Mouse (Mus musculus) left cerebral cortex, postnatal 10 days (tissue): ENCODE results near the gene Fbxo6. TPM values are rescaled to one million over a fixed set of nuclear protein-coding genes. Genes with fewer than 3 reads are reported as not detected.

Source experiments
- DNase-seq, 2 experiments: peaks; one replicate each; pipeline ENCODE4 v3.0.0; 2021 to 2022; ENCODE audit warnings: low spot score in 2 of 2, mixed read lengths in 1 of 2; ENCODE audit errors: extremely low spot score in 1 of 2
- intact Hi-C: fragments of 180-260 bp; cut with DNase I; formaldehyde crosslinking; loops from one replicate; pipeline ENCODE4 v1.15.1; 2025
- total RNA-seq, 2 experiments: library from RNA; stranded (reverse); gene quantifications; 2 replicates each; pipeline ENCODE4 v1.2.3; 2021

The Fbxo6 gene
- total RNA-seq, 2 experiments from 2014 or later: 23.5 to 28.1 TPM

DNA sequence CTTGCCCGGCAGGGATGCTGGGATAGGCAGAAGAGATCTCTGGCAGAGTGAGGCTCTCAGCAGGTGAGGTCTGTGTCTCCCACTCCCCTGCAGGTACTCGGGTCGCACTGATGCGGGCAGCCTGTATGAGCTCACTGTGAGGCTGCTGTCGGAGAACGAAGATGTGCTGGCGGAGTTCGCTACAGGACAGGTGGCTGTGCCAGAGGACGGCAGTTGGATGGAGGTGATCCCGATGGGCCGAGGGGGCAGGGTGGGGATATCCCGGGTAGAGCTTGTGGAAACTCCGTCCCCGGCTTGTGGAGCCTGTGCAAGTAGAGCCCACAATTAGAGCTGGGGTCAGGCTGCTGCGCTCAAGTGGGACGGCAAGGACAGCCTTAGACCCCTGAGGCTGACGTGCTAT, 13.6 kb upstream of the Fbxo6 start:
- intact Hi-C loops: no loop called here
- DNase-seq: peak in 1 of 2 experiments; percentile 51

DNA sequence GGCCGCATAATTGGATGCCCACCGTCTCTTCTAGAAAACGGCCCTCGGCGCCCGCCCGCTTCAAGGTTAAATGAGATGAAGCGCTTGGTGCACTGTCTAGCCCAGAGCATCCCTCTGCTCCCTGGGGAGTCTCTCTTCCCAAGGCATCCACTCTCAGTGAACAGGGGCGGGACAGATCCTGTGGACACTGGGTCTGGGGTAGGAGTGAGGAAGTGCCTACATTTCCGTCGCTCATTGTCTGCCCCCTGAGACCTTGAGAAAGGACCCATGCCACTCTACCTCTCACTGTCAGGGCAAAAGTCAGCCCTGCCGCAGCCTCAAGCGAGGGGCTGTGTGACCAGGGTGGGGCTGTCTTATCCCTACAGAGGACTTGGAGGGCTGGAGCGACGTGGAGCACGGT, 12.5 kb upstream of the Fbxo6 start:
- DNase-seq: no peak
- intact Hi-C loops: no loop called here

DNA sequence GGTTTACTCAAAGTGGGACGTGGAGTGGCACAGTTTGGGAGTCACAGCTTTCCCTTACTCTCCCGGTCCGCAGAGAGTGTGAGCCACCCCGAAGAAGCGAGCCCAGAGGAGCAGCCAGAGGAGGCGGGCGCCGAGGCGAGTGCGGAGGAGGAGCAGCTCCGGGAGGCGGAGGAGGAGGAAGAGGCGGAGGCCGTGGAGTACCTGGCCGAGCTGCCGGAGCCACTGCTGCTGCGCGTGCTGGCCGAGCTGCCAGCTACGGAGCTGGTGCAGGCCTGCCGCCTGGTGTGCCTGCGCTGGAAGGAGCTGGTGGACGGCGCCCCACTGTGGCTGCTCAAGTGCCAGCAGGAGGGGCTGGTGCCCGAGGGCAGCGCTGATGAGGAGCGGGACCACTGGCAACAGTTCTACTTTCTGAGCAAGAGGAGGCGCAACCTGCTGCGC, 12.1 kb upstream of the Fbxo6 start:
- DNase-seq: peak; percentile 66 to 88
- intact Hi-C loops: no loop called here

DNA sequence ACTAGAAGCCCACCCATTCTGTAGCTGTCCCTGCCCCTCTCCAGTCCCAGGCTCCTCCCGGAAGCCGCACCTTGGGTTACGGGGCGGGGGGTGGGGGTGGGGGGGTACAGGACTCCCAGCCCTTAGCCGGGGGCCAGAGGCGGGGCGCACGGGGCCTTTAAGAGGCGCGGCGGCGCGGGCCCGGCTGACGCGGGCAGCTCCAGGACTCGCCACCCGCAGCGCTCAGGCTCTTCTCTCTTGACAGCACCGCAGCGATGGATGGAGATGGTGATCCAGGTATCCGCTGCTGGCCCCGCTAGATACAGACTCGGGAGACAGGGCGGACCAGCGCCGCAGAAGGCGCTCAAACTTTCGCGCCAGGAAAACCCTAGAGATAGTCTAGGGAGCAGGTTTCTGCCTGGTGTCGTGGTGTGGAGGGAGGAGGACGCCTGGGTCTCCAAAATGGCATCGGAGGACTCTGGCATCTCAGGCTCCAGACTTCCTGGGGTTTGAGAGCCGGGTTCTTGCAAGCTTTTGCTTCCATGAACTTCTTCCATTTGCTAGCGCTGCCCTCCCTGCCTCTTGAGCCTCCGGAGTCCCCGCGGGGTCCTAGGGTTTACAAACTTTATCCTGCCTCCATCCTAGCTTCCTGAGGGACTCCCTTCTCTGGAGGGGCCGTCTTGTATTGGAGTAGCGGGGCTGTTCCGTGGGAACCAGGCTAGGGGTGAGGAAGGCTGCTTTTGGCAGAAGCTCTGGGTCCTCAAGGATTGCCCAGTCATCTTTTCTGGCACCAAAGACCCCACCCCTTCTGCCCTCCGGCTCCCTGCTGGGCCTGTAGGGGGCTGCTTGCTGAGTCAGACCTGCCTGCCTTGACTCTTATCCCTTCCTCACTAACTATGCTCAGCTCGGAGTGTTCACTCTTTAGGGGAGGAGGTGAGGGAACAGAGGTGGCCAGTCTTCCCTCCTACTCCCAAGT, 8.8 kb upstream of the Fbxo6 start, which contains the start of the genes Fbxo44 and Fbxo2:
Gene Fbxo44 (minus strand): TSS at position 47 of the 955 bp plus-strand sequence.
Gene Fbxo2 (plus strand): TSS at position 186 of the 955 bp plus-strand sequence.
- intact Hi-C loops: no loop called here
- DNase-seq: peak in 1 of 2 experiments; percentile 68

DNA sequence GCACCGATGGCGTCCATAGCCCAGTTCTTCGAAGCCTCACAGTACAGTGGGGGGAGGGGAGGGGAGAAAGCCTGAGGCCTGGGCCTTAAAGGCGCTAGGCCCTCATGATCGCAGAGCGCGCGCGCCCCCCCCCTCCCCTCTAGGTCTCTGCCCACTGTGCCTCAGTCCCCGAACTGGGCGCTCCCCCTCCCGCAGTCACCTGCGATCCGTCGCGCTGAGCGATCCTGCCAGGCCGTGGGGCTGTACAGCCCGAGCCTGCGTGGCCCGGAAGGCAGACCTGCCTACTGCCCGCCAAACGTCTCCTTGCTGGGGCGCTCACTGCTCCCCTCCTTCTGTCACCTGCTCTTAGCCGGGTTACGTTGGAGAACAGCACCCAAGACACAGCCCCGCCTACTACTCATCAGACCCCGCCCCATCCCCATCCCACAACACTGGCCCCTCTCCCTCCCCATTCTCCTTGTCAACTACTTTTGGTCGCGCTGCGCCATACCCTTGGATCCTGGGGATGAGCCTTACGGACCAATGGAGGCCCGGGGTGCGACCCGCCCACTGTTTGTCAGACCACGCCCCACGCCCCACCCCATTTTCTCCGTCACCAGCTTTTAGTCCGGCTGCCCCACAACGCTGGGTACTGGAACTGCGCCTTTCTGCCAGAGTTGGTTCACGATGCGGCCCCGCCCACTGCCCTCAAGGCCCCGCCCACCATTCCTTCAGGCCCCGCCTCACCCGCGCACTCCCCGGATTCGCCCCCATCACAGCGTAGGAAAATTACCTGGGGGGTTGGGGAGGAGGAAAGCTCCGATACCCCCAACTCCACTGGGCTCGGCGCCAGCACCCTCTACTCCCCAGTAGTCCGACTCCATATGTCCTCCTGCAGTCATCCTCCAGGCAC, 7.8 kb upstream of the Fbxo6 start:
- intact Hi-C loops: no loop called here
- peak; percentile 95 to 97 for DNase-seq

DNA sequence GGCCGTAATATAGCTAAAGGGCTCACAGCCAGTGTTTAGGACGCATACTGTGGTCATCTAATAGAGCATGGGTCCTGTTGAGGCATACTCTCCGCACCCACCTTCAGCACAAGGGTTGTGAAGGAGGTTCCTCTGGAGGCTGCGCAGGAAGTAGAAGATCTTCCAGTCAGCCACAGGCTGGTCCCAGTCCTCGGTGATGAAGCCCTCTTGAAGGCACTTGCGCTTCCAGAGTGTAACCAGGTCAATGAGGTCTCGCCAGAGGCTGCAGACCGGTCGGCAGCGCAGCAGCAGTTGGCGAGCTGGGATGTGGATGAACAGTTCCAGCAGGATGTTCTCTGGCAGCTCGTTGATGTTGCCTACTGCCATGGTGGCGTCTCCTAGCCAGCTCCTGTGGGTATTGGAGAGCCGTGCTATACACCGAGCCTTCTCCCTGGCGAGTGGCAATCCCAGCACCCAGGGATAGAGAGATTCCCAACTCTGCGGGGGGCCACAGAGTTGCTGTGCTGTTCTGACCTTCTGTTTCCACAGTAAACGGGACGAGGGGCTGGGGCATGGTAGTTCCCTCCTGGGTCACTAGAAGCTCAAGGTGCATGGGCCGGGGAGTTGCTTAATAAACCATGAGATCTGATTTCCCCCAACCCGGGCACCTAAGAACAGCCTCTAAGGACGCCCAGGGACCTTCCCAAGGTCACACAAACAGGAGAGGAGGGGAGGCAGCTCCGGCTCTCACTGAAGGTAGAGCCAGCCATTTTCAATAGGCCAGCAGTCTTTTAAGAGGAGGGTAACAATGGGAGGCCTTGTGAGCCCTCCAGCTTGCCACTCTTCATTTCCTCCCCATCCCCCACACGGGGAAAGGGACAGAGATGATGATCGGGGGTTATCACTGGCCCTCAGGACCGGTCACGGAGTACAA, 6.8 kb upstream of the Fbxo6 start:
- DNase-seq: peak in 1 of 2 experiments; percentile 66
- intact Hi-C loops: no loop called here

DNA sequence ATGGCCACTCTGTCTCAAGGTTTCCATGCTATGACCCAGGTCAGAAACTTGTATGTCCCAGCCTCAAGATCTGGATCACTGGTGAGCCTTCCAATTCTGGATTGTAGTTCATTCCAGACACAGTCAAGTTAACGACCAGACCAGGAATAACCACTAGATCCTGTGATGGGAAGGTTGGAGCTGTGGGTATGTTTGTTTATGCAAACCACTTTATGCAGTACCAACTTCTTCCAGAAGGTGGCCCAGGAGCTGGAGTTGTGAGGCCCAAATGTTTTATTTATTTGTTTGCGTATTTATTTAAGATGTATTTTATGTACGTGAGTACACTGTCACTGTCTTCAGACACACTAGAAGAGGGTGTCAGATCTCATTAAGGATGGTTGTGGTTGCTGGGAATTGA, 3.0 kb upstream of the Fbxo6 start:
- DNase-seq: no peak
- intact Hi-C loops: loop anchor here (5.0 kb wide), 1 partner anchor 38 kb away; no protein-coding TSS in a partner anchor

DNA sequence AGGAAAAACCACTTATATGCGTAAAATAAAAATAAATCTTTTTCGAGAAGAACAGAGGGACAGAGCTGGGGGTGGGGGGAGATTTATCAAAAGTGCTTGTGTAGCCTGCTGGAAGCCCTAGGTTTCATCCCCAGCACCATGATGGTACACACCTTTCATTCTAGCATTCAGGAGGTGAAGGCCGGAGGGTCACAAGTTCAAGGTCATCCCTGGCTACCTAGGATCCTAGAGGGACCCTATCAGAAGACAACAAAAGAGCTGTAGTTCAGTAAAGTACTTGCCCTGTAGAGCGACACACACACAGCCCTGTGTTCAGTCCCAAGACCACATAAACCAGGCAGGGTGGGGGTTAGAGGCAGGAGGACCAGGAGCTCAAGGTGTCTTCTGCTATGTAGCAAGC, 2.1 kb upstream of the Fbxo6 start:
- no peak for DNase-seq
- intact Hi-C loops: loop anchor here (5.0 kb wide), 1 partner anchor 37 kb away; no protein-coding TSS in a partner anchor

DNA sequence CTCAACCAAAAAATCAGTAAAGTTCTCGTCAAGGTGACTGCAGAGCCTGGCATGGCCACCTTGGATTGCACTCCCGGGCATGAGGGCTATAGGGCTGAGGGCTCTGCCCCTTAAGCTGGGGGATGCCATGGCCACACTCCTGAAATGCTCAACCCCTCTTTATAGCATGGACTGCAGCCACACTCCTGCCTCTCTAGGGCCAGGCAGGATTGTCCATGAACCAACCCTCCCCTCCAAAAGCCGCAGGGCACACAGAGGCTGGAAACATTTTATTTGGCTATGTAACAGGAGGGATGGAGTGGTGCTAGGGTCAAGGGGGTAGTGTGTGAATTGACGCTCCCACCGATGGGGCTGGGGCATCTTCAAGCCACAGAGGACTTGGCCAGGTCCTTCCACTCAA, 607 bp upstream of the Fbxo6 start:
- intact Hi-C loops: loop anchor here (5.0 kb wide), 1 partner anchor 35 kb away; no protein-coding TSS in a partner anchor
- DNase-seq: no peak

DNA sequence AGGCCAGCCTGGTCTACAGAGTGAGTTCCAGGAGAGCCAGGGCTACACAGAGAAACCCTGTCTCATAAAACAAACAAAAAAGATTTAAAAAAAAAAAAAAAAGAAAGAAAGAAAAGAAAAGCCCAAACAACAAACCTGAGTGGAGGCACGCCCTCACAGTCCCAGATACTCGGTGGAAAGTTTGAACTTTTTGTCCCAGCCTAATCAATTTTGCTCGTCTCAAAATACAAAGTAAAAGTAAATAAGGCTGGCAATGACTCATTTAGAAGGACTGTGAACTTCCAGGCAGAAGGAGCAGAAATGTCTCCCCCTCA, 1.0 kb downstream of the Fbxo6 start:
- intact Hi-C loops: loop anchor here (5.0 kb wide), 1 partner anchor 34 kb away; no protein-coding TSS in a partner anchor

DNA sequence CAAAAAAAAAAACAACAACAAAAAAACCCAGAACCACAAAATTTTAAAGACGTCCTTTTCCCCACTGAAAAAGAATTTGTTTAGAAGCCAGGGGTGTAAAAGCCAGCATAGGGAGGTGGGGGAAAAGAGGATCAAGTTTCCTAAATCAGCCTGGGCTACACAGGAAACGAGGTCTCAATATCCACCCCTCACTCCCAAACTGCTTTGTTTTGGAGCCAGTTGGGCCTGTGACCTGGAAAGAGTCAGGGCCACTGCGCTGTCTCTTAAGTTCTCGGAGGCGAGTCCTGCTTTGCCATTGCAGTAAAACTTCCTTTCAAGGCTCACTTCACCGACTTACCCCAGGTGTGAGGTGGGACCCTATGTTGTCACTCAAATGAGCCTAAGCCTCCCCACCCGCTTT, 1.7 kb downstream of the Fbxo6 start:
- intact Hi-C loops: loop anchor here (5.0 kb wide), 1 partner anchor 33 kb away; no protein-coding TSS in a partner anchor

More for the DNA sequence above, 1.0 kb downstream of the Fbxo6 start:
- no peak for DNase-seq

DNA sequence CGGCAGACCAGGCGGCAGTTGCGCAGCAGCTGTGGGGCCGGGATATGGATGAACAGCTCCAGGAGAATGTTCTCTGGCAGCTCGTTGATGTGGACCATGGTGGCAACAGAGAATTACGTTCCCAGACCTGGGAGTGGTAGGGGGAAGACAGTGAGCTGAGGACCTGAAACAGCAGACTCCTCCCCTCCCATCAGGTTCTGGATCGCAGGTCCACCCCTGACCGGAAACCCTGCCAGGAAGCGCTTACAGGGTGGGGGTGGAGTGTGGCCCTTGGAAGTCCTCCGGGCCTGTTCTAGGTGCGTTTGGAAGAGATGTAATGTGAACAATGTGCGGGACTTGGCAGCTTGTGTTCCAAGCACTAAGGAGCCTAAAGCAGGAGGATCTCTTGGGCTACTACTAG, 2.4 kb downstream of the Fbxo6 start:
- intact Hi-C loops: no loop called here
- peak in 1 of 2 experiments; percentile 57 for DNase-seq

More for the DNA sequence above, 1.7 kb downstream of the Fbxo6 start:
- DNase-seq: no peak

DNA sequence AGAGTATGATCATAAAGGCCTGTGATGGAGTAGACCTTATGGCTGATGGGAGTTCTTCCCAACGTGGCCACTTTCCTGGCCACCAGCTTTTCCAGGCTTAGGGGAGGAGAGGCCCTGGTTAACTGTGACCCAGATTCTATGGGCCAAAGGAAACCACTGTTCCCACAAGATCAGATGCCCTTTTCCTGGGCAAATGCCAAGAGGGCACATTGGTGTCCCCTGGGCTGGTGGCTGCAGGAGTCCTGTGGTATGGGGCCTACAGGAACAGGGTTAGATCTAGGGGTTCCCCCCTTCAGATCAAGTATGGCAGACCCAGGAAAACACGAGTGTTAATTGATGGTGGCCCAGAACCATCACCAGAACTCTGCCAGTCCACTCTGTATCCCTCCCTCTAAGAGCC, 4.2 kb downstream of the Fbxo6 start:
- no peak for DNase-seq
- intact Hi-C loops: no loop called here

DNA sequence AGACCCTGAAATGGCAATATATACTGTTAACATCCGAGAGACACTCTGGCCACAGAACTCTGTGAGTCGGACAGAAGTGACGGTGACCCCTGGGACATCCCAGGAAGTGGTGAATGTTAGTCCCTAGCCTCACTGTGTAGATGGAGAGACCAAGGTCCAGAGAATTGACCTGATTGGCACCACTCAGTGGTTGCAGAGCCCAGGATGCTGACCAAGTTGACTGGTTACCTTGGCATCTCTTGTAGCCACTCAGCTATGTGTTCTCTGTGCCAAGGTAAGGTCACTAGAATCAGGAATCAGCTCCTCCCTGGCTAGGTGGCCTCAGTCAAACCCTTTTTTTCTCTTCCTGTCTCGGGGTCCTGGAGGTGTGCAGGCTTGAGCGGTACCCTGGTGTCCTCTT, 8.2 kb downstream of the Fbxo6 start:
- intact Hi-C loops: no loop called here
- DNase-seq: no peak

DNA sequence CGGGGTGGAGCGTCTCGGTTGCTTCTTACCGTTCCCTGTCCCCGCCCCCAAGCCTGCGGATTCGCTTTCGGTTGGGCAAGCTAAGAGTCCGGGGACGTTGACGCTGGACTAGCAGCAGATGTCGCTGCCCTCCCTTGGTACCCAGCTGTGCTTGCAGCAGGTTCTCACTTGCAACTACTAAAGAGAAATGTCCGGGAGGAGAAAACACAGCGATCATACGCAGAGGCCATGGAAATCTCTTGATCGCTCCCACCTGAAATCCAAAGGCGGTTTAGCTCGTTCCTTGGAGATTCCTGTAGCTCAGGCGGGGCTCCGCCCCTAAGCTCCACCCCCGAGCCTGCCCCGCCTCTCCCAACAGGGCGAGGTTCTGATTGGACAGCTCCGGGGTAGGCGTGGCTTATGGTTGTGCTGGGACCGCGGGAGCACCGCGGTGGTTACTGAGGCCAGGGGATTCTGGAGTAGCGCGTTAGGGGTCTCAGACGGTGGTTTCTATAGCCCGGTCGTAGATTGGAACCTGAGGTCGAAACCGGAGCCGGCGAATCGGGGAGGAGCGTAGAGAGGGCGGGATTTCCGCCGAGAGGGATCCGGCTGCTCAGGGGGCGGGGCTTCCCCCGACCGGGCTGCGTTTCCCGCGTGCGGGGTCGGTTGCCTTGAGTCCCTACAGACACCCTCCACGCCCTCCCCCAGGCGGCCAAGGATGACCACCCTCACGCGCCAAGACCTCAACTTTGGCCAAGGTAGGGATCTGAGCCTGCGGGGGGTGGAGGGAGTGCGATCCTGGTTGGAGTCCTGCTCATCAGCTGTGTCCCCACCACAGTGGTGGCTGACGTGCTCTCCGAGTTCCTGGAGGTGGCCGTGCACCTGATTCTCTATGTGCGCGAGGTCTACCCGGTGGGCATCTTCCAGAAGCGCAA, 11.6 kb downstream of the Fbxo6 start:
- DNase-seq: peak; percentile 86 to 95
- intact Hi-C loops: no loop called here

DNA sequence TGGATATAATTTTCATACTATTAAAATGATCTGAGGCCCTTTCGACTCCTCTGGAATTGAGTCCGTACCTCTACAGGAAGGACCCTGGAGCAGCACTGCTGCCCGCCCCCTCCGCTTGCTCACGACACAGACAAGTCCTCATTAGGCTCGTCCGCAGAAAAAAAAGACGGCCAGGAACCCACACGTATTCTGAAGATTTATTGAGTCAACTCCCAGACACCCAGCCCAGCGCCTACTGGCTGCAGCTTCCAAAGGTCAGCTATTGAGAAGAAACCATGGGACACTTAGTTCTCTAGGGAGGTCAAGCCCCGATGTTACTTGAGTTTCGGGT, 12.2 kb downstream of the Fbxo6 start:
- intact Hi-C loops: no loop called here

DNA sequence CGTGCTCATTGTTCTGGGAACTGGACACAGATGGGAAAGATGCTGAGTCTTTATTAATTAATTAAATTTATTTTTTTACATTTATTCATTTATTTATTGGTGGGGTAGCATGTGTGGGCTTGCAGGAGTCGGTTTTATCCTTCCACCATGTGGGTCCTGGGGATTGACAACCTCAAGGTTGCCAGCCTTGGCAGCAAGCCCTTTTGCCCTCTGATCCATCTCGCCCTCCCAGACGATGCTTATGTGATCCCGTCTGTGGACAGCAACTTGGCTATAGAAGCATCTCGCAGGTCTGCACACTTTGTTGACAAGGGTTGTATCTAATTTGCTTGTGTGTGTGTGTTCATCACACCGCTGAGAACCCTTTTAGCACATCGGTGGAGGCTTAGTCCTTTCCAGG, 14.4 kb downstream of the Fbxo6 start:
- DNase-seq: no peak
- intact Hi-C loops: no loop called here

More for the DNA sequence above, 12.2 kb downstream of the Fbxo6 start:
- DNase-seq: no peak
